Mouse (Mus musculus) CD4-positive helper T cell, adult 2 months (primary cell): ENCODE results near the gene Bmper.

ENCODE experiments used
- DNase-seq: peaks from one replicate; pipeline ENCODE4 v3.0.0-alpha.2; 2012; ENCODE audit warnings: low read depth, missing footprints, low spot score

Gene Bmper

DNA sequence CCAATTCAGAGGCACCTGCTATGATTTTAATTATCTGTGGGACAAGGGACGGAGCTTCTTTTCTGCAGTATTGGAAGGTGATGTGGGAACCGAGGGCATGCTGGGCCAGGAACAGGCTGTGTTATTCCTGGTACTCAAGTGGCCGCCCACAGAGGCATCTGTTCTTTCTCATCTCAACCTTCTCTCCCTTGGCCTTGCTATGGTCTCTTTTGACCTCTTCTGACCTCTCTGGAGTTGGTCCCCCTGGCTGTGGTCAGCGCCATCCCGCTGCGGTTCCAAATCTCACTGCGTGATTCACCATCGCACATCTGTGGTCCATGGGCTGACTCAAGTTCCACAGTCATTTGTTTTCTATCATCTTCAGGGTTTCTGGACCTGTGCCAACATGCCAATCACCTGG is 77.5 kb downstream of the Bmper start:
- DNase-seq, result no peak

- no peak for DNase-seq
These were observed 82.8 kb downstream of the Bmper start for GRCm38 (mm10) chr9:23305681-23306080.

DNA sequence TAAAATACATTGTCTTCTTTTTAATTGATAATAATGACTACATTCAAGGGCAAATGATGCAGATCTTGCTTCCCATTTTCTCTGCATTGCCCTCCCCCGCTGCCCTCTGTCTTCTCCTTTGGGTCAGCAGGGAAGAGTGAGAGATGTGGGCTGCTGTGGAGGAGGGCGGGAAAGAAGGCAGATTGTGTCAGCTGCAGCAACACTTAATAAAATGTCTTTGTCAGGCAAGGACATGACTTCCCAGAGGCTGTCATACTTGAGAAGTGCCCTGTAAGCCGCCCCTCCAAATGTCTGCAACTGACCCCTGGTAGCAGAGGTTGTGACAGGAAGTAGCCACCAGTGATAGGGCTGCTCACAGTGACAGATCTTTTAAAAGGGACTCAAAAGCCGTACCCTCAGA is 83.3 kb downstream of the Bmper start:
- DNase-seq, result no peak

DNA sequence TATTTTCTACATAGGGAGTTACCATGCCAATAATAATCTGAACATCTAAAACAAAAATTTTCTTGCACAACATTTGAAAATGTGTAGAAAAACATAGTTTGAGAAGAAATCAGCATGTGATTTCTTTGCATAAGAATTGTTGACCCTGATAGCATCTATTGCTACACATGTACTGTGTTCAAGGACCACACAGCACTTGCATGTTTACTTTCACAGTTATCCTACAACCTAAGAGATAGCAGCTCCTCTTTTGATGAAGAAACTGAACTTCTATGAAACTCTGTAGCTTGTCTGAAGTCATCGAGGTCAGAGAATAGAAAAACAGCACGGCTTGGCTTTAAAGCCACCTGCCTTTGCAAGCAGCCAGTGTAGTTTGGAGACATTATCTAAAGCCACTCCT is 85.0 kb downstream of the Bmper start:
- no peak for DNase-seq

GRCm38 (mm10) chr9:23310953-23311352 is 88.1 kb downstream of the Bmper start:
- no peak for DNase-seq

DNA sequence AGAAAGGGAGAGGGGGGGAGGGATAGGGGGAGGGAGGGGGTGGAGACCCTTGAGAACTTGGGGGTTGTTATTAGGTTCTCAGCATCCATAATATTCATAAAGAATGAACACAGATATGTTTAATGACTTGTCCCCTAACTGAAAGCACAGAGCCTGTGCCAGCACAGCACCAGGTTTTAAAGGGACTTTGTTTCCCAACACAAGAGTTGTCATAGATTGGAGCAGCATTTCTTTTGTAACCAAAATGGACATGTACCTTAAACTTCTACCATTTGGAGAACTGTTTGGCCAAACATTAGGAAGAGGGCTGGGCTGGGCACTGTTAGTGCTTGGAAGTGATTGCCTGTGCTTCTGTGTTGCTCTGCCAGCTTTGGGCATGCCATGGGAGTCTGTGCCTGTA is 89.1 kb downstream of the Bmper start:
- DNase-seq, result no peak

- DNase-seq, result no peak
These were observed 90.0 kb downstream of the Bmper start for GRCm38 (mm10) chr9:23312877-23313276.

GRCm38 (mm10) chr9:23315631-23316330 is 92.9 kb downstream of the Bmper start:
- no peak for DNase-seq

GRCm38 (mm10) chr9:23327830-23328229 is 105.0 kb downstream of the Bmper start:
- no peak for DNase-seq

- DNase-seq, result no peak
These were observed 110.3 kb downstream of the Bmper start for GRCm38 (mm10) chr9:23333041-23333622.

GRCm38 (mm10) chr9:23340551-23340950 is 117.7 kb downstream of the Bmper start:
- DNase-seq, result no peak

- DNase-seq, result no peak
These were observed 118.4 kb downstream of the Bmper start for GRCm38 (mm10) chr9:23341246-23341645.

- no peak for DNase-seq
These were observed 121.5 kb downstream of the Bmper start for GRCm38 (mm10) chr9:23344353-23344752.

- no peak for DNase-seq
These were observed 122.4 kb downstream of the Bmper start for GRCm38 (mm10) chr9:23345093-23345844.

GRCm38 (mm10) chr9:23349603-23350002 is 126.7 kb downstream of the Bmper start:
- DNase-seq, result no peak

DNA sequence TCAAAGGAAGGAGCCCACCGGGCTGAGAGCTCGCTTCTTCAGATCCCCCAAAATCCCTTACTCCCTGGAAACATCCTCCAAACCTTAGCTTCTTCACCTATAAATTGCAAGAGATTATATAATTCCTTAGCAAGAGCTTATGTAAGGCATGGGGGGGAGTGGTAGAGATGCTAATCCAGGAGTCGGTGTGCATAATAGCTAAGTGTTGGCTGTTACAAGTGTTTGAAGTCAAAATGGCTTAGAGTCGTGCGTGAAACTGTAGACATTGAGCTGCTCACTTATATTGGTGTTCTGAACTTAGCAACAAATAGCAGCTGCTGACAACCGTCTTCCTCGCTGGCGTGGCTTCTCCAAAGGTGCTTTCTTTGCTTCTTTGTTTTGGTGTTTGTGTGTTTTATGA is 128.5 kb downstream of the Bmper start:
- DNase-seq, result no peak

DNA sequence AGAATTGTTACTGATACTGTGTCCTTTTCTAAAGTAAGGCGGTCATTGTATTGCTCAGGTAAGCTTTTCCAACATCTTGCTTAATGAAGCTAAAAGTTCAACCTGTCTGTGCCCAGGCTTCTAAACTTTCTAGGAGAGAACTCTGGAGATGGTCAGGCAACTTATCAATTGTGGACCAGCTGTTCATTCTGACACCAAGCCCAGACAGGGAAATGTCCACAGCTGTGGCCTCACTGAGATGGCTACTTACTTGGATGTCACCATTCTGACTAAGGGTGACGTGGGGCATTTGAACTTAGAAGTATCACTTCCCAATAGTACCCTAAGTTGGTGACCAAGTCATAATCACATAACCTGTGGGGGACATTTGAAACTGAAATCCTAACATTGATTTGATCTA is 129.5 kb downstream of the Bmper start:
- DNase-seq, result no peak

DNA sequence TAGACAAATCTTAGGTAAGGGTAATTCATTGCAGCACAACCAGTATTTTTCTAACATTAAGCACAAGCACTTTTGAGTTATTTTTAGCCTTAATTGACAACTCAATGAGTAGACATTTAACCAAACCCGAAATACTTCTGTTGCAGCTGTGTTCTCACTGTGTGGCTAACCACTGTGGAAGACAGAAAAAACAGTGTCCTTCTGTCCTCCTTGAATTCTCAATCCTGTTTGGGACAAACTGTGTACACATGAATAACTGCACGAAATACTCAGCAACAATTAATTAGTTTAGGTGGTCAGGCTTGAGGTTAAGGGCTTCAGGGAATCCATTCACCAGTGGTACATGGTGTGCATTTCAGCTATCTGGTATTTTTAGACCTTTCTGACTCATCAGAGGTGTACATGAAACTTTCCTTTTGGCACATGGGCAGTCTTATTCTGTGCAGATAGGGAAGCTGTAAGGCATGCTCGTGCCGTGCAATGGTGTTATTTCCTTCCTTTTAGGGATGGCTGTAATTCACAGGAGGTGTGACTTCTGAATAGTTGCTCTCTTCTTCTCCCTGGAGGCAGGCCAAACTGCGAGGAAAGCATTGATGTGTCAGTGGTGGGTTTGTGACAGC is 131.4 kb downstream of the Bmper start:
- no peak for DNase-seq

GRCm38 (mm10) chr9:23358108-23358507 is 135.2 kb downstream of the Bmper start:
- no peak for DNase-seq

DNA sequence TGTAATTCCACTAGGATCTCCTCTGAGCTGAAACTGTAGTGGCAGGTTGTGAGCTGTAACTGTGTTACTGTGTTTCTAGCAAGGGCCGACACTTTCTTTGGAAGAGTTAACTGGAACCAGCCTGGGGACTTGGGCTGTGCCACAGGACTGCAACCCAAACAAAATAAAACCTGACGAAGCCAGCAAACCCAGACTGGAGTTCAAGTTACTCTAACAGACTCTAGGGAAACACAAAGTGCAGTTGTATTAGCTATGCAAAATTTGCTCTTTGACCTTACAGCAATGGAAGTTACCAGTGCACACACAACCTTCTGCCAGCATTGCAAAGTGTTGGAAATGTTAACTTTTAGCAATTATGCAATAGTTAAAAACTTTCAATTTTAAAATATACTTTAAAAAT is 140.3 kb downstream of the Bmper start:
- no peak for DNase-seq

DNA sequence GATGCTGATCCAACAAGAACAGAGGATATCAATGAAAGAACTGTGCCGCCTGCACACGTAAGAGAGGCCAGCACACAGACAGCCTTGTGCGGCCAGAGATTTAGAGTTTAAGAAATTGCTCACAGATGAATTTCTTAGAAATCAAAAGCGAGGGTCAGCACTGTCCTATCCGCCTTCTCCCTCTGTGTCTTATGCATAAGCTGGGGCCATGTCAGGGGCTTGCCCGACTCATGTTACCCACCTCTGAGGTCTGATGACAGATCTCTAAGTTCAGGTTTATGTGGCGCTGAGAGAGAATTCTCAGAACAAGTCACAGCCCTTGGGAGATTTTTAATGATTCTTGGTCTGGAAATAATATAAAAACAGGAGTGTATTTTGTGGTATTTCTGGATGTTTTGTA is 140.7 kb downstream of the Bmper start:
- no peak for DNase-seq

GRCm38 (mm10) chr9:23364047-23364446 is 141.2 kb downstream of the Bmper start:
- DNase-seq, result no peak
